Mouse (Mus musculus): ENCODE data around the gene Pcdh17.
A peak's percentile ranks its signal among the peaks of the same experiment; 100 is the strongest.

Pcdh17 gene

DNA sequence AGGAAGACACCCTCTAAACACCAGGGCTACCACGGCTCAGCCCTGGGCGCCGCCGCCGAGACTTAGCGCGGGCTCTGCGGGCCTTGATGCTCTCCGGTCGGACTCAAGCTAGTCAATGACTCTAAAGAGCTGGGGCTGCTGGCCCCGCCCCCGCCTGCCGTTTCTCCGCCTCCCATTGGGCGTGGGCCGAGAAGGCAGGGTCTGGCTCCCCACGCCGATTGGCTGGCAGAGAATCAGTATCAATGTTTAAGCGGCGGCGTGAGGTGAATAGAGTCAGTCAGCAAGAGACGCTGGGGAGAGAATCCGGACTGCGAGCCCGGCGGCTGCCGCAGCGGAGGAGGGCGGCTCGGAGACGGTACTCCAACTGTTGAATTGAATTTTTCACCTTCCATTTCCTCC lies at the start of gene Pcdh17:
TSS of gene Pcdh17 (plus strand) at position 276 of the 399 bp plus-strand sequence.
- peak; percentile 90 for DNase-seq (ENCODE audit: low spot score)

DNA sequence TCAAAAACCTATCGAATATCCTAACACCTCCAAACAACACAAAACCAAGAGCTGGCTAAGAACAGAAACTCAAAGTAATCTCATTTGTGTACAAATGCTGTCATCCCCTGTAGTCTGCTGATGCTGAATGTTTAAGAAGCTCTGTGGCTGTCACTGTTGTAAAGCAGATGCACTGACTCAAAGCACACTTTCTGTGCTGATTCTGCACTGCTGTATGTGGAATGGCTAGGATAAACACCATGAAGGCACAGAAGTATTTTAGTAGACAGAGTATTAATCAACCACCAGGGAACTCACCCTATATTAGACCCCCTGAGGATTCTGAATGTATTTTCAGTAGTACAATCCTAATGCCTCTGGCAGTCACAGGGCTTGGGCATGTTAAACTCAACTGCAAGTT lies 46.2 kb upstream of the Pcdh17 start:
- DNase-seq (ENCODE audit: low spot score), result no peak

DNA sequence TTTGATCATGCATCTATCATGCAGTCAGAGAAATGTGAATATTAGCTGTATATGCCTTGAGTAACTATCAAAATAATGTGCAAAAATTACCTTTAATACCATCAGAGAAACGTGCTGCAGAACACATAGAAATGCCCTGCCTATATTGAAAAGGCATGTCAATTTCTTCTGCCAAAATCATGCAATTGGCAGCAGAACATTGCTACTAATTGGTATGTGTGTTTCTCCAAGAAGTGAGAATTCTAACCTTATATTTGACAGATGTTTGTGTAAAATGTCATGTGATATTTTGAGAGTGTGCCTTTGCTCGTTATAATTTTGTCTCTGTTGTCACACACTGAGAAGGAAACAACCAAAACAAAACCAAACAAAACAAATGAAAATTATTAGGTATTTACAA lies 18.6 kb upstream of the Pcdh17 start:
- no peak for DNase-seq (ENCODE audit: low spot score)

DNA sequence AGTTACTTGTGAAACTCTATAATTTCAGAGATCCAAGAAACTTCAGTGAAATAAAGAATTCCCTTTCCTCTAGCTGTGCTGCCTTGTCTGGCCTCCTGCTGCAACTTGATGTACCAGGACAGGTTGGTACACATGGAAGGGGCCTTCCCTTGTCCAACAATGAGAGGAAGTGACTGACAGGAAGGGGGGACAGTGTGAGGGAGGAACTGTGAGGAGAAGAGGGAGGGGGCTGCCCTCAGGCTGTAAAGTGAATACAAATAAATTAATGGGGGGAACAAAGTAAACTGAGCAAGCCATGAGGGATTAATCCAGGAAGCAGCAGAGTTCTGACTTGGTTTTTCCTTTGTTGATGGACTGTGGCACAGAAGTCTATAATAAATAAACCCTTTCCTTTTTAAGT lies 16.7 kb upstream of the Pcdh17 start:
- no peak for DNase-seq (ENCODE audit: low spot score)

DNA sequence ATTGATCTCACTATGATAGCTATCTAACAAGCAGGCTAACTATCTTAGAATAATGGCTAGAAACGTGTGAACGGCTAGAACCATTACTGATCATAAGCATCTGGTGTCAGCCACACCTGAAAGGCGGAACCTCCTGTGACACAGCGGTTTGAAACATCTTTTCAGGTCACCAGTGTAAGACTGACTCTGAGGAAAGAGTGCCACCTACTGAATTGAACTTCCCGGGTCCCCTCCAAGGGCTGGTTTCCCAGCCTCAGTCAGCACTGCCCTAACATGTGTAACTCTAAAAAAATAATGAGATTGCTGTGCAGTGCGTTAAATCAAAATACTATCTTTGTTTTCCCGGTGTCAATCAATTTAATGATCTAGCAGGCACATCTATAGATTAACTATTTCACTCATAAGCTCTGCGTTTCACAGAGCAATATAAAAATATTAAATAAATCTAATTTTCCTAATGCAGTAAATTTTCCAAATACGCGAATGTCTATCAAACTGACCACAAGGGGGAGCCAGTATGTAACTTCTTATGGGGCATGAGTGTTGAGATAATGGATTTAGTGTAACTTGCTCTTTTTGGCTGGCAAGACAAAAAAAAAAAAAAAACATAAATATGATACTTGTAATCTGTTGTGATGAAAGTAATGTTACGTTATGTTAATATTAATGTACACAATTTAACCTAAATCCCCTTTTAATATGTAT lies 5.1 kb upstream of the Pcdh17 start:
- DNase-seq (ENCODE audit: low spot score), result peak; percentile 37

DNA sequence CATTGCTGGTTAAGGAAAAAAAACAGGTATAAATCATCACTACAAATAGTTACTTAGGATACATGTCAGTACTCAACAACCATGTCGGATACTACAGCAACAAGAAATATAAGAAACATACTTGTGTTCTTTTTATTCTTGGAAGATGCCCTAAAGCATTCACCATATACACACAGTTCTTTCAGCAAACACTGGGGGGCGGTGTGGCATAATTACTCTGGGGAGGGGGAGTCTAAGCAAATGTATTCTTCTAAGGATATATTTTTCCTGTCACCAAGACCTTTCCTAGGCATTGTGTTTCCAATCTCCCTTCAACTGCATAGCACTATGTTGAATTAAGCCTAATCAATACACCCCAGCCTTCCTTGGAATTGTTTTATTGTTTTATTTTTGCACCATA lies 2.5 kb upstream of the Pcdh17 start:
- no peak for DNase-seq (ENCODE audit: low spot score)

DNA sequence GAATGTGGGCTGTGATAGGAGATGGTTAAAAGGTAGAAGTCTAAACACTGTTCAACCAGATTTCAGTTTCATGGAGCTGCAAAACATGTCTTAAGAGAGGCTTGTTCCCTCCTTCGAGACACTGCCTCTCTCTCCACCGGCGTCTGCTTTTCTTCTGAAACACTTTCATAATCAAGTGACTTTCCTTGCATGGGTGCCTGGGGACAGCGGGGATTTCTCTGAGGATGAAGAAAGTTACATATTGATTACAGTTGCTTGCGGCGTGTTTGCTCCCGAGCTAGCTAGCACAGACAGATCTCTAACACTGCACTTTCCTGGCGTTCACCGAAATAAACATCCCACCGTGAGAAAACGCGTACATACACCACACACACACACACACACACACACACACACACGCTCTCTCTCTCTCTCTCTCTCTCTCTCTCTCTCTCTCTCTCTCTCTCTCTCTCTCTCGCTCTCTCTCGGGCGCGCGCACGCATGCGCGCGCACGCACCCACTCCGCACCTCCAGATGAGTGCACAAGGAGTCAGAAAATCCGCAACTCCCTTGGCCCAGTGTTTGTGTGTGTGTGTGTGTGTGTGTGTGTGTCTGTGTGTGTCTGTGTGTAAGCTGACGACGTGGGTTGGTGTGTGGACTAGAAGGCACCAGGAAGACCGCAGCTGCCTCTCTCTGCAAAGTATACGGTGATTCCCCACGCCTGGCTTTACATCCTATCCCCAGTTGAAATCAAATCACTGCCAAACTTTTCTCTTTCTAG lies 655 bp upstream of the Pcdh17 start:
- DNase-seq (ENCODE audit: low spot score), result peak; percentile 32

DNA sequence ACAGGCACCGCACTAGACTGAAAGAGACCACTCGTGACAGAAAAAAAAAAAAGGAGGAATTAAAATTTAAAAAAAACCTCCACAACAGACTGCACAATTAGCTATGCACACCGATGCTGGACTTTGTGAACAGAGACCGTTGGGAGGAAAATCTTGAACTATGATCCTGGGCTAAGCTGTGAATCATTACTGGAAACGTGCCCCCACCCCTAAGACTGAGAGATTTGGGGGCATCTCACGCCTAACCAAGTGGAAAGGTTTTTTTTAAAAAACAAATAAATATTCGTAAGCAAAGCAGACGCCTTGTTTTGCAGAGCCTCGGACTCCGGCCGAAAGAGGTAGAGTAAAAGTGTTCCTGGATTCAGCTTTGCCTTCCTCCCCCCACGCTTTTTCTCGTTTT lies 398 bp downstream of the Pcdh17 start:
- DNase-seq (ENCODE audit: low spot score), result no peak

DNA sequence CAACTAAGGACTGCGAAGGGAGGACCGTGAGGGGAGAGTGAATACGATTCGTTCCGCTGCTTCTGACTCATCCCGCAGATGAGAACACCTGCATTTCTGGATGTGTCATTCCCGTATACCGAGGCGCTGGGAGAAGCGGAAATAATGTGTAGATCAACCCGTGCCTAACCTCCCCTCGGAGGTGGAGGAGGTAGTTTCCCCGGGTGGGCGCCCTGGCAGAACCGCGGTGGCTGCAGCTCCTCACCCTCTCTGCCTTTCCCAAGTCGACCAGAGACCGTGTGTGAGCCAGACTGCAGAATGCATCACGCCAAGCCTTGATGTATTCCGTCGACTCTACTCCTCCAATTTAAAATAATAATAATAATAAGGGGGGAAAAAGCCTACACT lies 906 bp downstream of the Pcdh17 start:
- DNase-seq (ENCODE audit: low spot score), result peak; percentile 48

DNA sequence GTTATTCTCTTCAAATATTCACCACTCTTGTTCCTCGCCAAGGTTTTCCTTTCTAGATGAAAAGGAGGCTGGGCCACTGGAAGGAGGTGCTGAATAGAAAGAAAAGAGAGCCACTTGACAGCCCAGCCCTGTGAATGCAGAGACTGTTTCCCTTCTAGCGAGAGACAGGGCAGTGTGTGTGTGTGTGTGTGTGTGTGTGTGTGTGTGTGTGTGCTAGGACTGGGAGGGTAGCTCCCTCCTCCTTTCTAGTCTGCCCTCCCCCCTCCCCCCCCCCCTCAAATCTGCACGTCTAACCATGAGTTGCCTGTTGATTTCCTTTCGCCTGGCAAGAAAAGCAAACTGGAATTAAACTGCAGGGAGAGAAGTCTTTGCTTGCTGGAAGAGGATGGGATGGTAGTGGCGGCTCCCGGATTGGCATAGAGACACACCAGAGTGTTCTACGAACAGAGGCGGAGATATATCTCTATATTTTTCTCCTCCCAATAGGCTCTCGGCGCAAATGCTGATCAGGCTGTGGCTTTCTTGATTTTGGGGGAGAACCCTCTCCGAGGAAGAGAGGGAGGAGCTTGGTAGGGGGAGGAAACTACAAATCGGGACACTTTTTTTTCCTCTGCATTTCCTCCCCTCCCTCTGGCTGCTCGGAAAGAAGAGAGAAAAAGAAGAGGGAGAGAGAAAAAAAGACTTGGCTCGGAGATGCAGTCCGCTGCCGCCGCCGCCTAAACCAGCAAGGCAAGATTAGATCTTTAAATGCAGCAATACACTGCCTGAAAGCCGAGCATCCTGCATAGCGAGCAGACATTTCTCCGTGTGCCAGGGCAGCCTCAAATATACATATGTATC lies 1.5 kb downstream of the Pcdh17 start:
- DNase-seq (ENCODE audit: low spot score), result peak; percentile 21

DNA sequence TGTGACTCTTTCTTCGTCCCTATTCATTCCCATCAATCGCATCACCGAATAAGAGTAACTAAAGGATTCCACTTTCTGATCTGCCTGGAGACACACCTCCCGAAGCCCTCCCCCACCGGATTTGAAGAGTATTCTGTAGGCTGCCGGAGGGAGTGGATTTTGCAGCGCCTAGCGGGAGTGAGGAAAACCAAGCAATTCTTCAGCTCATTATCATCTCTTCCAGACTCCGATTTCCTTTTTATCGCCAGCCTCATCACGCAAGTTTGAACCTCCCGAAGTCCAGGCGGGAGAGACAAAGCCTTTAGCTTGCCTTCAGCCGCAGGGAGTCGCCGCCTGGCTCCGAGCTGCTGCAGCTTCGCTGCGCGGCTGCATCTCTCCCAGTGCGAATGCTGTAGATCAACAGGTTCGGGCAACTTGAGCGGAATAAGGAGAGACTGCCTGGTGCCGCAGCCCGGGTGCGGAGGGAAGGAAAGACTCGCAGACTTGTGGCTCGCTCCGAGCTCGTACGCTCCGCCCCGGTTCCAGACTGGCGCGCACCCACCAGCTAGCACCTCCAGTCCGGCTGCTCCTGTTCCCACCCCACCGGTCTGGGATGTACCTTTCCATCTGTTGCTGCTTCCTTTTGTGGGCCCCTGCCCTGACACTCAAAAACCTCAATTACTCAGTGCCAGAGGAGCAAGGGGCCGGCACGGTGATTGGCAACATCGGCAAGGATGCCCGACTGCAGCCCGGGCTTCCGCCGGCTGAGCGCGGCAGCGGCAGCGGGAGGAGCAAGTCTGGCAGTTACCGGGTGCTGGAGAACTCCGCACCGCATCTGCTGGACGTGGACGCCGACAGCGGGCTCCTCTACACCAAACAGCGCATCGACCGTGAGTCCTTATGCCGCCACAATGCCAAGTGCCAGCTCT lies 2.4 kb downstream of the Pcdh17 start:
- peak; percentile 43 for DNase-seq (ENCODE audit: low spot score)

DNA sequence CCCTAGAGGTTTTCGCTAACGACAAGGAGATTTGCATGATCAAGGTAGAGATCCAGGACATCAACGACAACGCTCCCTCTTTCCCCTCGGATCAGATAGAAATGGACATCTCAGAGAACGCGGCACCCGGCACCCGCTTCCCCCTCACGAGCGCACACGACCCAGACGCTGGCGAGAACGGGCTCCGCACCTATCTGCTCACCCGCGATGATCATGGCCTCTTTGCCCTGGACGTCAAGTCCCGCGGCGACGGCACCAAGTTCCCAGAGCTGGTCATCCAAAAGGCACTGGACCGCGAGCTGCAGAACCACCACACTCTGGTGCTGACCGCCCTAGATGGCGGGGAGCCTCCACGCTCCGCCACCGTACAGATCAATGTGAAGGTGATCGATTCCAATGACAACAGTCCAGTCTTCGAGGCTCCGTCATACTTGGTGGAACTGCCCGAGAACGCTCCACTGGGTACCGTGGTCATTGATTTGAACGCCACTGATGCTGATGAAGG lies 3.1 kb downstream of the Pcdh17 start:
- DNase-seq (ENCODE audit: low spot score), result no peak

DNA sequence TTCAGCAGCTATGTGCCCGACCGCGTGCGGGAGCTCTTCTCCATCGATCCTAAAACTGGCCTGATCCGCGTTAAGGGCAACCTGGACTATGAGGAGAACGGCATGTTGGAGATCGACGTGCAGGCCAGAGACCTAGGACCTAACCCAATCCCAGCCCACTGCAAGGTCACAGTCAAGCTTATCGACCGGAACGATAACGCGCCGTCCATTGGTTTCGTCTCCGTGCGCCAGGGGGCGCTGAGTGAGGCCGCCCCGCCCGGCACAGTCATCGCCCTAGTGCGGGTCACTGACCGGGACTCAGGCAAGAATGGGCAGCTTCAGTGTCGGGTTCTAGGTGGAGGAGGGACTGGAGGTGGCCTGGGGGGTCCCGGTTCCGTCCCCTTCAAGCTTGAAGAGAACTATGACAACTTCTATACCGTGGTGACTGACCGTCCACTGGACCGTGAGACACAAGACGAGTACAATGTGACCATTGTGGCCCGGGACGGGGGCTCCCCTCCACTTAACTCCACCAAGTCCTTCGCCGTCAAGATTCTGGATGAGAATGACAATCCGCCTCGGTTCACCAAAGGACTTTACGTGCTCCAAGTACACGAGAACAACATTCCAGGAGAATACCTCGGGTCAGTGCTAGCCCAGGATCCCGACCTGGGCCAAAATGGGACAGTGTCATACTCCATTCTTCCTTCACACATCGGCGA lies 3.7 kb downstream of the Pcdh17 start:
- DNase-seq (ENCODE audit: low spot score), result no peak

DNA sequence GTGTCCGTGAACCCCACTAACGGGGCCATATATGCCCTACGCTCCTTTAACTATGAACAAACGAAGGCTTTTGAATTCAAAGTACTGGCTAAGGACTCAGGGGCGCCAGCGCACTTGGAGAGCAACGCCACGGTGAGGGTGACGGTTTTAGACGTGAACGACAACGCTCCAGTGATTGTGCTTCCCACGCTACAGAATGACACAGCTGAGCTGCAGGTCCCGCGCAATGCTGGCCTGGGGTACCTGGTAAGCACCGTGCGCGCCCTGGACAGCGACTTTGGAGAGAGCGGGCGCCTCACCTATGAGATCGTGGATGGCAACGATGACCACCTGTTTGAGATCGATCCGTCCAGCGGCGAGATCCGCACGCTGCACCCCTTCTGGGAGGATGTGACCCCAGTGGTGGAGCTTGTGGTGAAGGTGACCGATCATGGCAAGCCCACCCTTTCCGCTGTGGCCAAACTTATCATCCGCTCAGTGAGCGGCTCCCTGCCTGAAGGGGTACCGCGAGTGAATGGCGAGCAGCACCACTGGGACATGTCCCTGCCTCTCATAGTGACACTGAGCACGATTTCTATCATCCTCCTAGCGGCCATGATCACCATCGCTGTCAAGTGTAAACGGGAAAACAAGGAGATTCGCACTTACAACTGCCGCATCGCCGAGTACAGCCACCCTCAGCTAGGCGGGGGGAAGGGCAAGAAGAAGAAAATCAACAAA lies 4.5 kb downstream of the Pcdh17 start:
- no peak for DNase-seq (ENCODE audit: low spot score)

DNA sequence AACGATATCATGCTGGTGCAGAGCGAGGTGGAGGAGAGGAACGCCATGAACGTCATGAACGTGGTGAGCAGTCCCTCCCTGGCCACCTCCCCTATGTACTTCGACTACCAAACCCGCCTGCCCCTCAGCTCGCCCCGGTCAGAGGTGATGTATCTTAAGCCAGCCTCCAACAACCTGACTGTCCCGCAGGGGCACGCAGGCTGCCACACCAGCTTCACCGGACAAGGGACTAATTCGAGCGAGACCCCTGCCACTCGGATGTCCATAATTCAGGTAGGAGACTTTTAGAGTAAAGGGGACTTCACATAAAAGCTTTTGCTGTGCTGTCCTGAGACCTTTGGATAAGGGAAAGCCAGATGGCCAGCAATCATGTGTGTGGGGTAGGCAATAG lies 5.0 kb downstream of the Pcdh17 start:
- no peak for DNase-seq (ENCODE audit: low spot score)

DNA sequence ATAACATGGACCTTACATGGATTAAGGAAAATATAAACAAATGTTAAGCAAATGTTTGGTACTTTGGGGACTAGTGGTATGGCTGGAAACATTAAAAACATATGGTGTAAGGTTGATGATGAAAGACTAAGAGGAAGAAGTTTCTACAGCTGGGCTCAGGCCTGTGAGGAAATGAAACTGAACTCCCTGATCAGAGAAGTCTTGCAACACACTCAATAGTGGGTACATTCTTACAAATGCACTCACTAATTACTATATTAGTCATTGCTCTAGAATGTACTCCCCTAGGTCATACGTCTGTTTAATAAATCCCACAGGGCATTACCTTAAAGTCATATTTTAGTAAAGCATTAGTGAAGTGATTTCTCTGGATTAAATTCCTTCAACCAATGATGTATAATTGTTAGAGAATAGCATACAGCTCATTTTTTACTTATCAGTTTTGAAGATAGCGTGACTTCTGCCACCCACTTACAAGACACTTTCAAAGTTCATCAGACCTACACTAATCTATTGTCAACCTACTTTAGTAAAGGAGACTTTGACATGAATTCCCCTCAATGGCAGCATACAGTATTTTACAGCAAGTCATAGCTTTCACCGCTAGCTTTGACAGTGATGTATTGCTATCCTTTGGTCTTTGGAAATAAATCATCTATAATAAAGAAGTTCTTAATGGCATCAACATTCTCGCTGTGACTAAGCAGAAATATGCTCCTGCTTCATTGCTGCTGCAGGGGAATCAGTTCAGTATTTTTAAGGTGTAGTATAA lies 10.9 kb downstream of the Pcdh17 start:
- no peak for DNase-seq (ENCODE audit: low spot score)

DNA sequence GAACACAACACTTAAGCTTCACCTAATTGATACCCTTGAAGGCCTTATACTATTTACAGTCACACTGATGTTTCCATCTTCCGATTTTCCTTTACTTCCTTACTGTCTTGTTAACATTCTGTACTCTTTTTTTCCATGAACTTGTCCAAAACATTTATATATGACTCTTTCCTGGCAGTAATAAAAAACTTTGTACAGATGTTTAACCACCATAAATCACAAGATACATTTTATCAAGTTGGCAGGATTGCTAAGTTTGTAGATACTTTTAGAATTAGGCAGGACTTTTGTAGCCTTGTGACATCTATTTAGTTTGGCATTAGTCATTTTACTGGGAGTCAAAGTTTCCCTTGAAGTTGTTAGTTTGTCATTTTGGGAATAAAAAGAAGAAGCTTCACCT lies 32.1 kb downstream of the Pcdh17 start:
- no peak for DNase-seq (ENCODE audit: low spot score)

DNA sequence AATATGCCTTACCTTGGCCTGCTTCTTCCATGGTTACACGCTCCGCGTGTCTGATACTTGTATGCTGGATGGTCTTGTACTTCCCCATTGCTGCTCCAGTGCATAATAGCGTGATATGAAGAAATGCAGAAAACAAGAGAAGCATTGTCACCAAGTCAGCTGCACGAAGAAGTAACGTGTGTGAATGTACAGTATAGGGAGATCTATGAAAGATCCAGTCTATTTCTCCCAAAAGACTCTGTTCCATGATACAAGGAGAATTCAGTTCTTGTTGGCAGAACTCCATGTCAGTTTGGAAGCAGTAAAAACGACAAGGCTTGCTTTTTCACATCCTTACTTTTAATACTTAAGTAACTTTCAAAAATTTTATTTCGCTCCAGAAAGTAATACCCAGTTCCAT lies 33.0 kb downstream of the Pcdh17 start:
- DNase-seq (ENCODE audit: low spot score), result no peak

DNA sequence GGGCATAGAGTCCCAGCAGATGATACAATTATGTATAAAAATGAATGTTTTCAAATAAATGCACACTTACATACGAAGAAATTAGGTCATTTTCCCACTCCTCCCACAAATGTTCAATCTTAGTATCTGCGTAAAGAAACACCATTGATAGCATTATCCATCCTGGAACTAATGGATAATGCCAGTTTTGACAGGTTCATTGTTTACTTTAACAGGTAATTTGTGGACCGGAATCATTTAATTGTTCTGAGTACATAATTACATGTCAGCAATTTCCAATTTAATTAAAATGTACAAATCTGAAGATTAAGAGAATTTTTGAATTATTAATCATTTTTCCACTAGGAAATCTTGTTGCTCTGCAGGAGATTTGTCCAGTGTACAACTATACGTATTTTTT lies 33.5 kb downstream of the Pcdh17 start:
- no peak for DNase-seq (ENCODE audit: low spot score)

DNA sequence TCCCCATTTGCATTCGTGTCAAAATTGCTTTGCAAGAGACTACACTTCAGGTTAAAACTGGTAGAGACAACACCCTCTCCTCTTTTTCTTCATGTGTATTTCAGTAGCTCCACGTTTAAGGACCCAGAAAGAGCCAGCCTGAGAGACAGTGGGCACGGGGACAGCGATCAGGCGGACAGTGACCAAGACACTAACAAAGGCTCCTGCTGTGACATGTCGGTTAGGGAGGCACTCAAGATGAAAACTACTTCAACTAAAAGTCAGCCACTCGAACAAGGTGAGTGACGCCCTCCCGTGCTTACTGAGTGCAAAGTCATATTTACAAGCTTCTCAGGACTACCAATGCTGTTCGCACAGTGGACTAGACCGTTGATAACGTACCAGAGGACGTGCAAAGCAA lies 34.0 kb downstream of the Pcdh17 start:
- no peak for DNase-seq (ENCODE audit: low spot score)

Measured in MN1 (cell line).